Mouse (Mus musculus): ENCODE results near the gene Adgre5. TPM values are rescaled to one million over a fixed set of nuclear protein-coding genes. Genes with fewer than 3 reads are reported as not detected.

Gene Adgre5
- polyA plus RNA-seq, 1 experiment from 2014 or later, result 28.4 TPM

DNA sequence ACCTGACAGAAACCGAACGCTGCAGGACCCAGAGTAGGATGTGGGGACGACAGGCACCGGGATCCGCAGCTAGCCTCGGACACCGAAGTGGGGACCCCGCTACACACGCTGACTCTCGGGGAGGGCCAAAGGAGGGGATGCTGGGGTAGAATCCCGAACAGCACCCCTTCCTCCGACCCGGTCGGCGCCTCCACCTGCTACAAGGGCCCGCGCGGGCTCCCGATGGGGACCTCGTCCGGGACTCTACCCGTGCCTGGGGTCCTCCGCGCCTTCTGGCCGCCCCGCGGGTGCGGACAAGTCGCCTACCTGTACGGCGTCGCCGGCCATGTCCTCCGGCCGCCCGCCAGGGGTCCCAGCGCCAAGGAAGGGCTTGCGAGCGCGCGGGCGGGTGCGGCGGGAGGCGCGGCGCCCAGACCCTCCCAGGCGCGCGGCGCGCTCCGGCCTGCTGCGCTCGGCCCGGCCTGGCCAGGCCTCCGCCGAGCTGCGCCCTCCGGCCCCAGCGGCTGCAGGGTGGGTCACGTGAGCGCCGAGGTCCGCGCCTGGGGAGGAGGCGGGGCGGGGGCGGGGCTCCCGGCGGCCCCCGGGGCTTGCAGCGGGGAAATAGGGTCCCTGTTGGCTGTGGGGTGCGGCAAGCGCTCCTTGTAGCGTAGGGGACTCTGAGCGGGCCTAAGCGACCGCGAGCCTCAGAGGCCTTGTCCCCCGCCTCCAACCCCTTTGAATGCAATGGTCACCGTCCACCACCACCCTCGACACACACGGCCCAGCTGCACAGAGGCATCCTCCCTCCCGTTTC is 42.3 kb downstream of the Adgre5 start, which contains the start of gene Pkn1:
Pkn1 (minus strand) TSS at position 519 of the 793 bp plus-strand sequence.
- H3K4me3 ChIP-seq, result peak within 1 kb of the TSS; percentile 92
- H3K4me1 ChIP-seq, result peaks cover 58% of the 10 kb centered on the region
- peak within 1 kb of the TSS; percentile 79 for H3K27ac ChIP-seq (replicated peaks)
- H3K27me3 ChIP-seq (replicated peaks), result no peaks in the 10 kb centered on the region
- WGBS, result under 1% methylated on average over 69 of the region's 85 CpGs
- no peaks in the 10 kb centered on the region for H3K36me3 ChIP-seq
- H3K4me2 ChIP-seq, result peak within 1 kb of the TSS; percentile 98
- peak within 1 kb of the TSS; percentile 96 for H3K9ac ChIP-seq
- no peaks in the 10 kb centered on the region for H3K9me3 ChIP-seq
- ATAC-seq (ENCODE audit: extremely low read depth, insufficient number of reproducible peaks, low FRiP score, low TSS enrichment), result peak; percentile 88

GRCm38 (mm10) chr8:83698291-83698660 is 42.9 kb downstream of the Adgre5 start:
- Histone ChIP-seq H3K4me3 (peak overlapping the region; percentile 92), H3K27me3 (replicated peaks) (no peaks in the 10 kb centered on the region), H3K9me3 (no peaks in the 10 kb centered on the region), H3K27ac (replicated peaks) (peak overlapping the region; percentile 79), H3K4me1 (peaks cover 63% of the 10 kb centered on the region), H3K4me2 (peak overlapping the region; percentile 98), H3K9ac (peak overlapping the region; percentile 96), H3K36me3 (no peaks in the 10 kb centered on the region)
- 5% methylated on average over 15 of the region's 15 CpGs for whole genome bisulfite sequencing
- ATAC-seq (ENCODE audit: extremely low read depth, insufficient number of reproducible peaks, low FRiP score, low TSS enrichment), result no peak

DNA sequence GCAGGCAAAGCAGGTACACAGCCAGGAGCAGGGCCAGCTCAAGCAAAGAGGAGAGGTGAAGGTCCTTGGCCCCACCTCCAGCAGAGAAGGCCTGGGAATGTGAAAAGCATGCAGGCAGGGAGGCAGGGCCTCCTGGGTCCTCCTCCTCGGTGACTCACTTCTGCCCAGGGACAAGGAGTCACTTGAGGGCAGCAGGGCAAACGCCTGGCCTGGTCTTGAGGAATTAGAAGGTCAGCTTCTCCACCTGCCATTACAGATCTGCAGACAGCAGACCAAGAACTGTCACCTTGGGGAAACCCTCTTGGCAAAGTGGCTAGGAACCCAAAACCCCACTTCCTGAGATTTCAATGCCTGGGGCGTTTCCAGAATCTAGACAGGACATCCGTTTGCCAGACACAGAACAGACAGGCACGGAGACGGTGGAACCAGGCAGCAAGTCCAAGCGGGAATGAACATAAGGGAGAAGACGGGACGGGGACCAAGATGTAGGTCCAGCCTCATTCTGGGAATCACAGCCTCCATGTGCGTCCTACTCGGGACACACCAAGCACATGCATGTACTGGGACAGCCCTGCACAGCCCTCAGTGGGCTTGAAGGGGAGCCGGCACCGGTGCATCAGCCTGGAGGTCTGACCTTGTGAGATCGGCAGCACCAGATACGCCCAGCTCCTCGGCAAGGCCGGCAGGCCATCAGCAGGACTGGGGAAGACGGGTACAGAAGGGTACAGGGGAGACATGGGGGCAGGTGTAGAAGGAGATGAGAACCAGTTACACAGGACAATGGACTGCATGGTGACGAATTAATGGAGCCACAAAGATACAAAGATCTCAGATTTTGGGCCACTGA is 43.5 kb downstream of the Adgre5 start:
- H3K9me3 ChIP-seq, result no peaks in the 10 kb centered on the region
- H3K27ac ChIP-seq (replicated peaks), result peak overlapping the region; percentile 79
- ATAC-seq (ENCODE audit: extremely low read depth, insufficient number of reproducible peaks, low FRiP score, low TSS enrichment), result no peak
- H3K4me3 ChIP-seq, result peak overlapping the region; percentile 92
- H3K4me1 ChIP-seq, result peaks cover 63% of the 10 kb centered on the region
- H3K36me3 ChIP-seq, result peaks cover 3% of the 10 kb centered on the region
- H3K4me2 ChIP-seq, result peak overlapping the region; percentile 98
- H3K27me3 ChIP-seq (replicated peaks), result no peaks in the 10 kb centered on the region
- H3K9ac ChIP-seq, result peak overlapping the region; percentile 96
- 39% methylated on average over 19 of the region's 19 CpGs for WGBS

DNA sequence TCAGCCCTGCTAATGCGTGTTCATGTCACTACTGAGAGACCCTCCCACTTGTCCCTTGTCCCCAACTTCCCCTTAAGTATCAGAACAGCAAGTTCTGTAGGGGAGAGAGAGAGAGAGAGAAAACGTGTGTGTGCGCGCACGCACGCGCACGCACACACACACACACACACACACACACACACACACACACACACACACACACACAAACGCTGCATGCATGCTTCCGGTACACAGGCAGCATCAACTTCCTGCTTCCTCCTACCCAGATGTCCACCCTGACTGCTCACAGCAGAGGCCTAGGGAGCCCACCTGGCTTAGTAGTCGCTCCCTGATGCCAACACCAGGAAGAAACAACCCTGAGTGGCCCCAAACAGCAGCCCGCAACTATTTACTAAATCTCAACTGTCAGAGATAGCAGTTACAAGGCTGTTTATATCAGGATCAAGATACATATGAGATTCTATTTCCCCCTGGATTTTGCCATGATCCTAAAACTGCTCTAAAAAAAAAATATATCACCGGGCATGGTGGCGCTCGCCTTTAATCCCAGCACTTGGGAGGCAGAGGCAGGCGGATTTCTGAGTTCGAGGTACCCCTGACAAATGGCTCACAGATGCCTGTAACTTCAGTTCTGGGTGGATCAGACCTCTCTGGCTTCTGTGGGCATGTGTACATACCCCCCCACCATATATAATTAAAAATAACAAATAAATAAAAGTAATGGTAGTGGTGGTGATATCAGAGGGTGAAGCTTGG is 45.6 kb downstream of the Adgre5 start:
- no peak for ATAC-seq (ENCODE audit: extremely low read depth, insufficient number of reproducible peaks, low FRiP score, low TSS enrichment)
- Histone ChIP-seq H3K27me3 (replicated peaks) (no peaks in the 10 kb centered on the region), H3K4me2 (no peak overlapping the region), H3K4me1 (peaks cover 55% of the 10 kb centered on the region), H3K9ac (no peak overlapping the region), H3K9me3 (no peaks in the 10 kb centered on the region), H3K36me3 (peaks cover 23% of the 10 kb centered on the region), H3K4me3 (no peak overlapping the region), H3K27ac (replicated peaks) (no peak overlapping the region)
- WGBS, result 83% methylated on average over 14 of the region's 17 CpGs

- no peak overlapping the region for H3K9ac ChIP-seq
- peaks cover 46% of the 10 kb centered on the region for H3K4me1 ChIP-seq
- 78% methylated on average over 11 of the region's 11 CpGs for WGBS
These were observed 46.6 kb downstream of the Adgre5 start for GRCm38 (mm10) chr8:83694369-83695160.

DNA sequence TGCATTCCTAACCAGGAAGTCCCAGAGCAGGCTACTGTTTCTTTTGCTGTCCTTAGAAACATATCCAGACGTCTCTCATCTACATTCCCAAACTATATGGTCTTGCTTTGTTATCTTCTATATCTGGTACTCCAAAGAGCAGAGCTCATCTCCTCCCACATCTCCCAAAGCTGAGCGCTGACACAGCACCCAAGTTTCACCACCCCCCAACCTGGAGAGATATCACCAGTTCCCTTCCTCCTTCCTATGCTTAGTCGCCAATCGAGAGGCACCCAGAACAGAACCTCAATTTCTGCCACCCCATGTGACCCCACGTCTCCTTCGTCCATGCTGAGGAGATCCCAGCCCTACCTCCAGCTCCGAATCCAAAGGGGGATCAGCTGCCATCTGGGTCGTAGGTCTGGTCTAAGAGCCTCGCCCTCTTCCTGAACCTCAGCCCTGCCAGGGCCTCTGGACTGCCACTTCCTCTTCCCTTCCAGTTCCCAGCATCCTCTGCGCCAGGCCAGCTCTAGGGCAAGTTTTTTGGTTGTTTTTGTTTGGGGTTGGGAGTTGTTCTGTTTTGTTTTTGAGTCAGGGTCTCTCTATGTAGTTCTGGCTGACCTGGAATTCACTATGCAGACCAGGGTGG is 47.4 kb downstream of the Adgre5 start:
- Histone ChIP-seq H3K36me3 (peaks cover 38% of the 10 kb centered on the region), H3K4me2 (no peak overlapping the region), H3K4me1 (peaks cover 42% of the 10 kb centered on the region), H3K9me3 (no peaks in the 10 kb centered on the region), H3K4me3 (no peak overlapping the region), H3K9ac (no peak overlapping the region), H3K27me3 (replicated peaks) (no peaks in the 10 kb centered on the region), H3K27ac (replicated peaks) (no peak overlapping the region)
- 65% methylated on average over 10 of the region's 10 CpGs for WGBS
- ATAC-seq (ENCODE audit: extremely low read depth, insufficient number of reproducible peaks, low FRiP score, low TSS enrichment), result no peak

More at GRCm38 (mm10) chr8:83694369-83695160, 46.6 kb downstream of the Adgre5 start:
- Histone ChIP-seq H3K4me2 (no peak overlapping the region), H3K4me3 (no peak overlapping the region), H3K27me3 (replicated peaks) (no peaks in the 10 kb centered on the region), H3K36me3 (peaks cover 33% of the 10 kb centered on the region), H3K9me3 (no peaks in the 10 kb centered on the region), H3K27ac (replicated peaks) (no peak overlapping the region)
- no peak for ATAC-seq (ENCODE audit: extremely low read depth, insufficient number of reproducible peaks, low FRiP score, low TSS enrichment)

GRCm38 (mm10) chr8:83689264-83689663 is 51.9 kb downstream of the Adgre5 start:
- 82% methylated on average over 6 of the region's 6 CpGs for WGBS
- ATAC-seq (ENCODE audit: extremely low read depth, insufficient number of reproducible peaks, low FRiP score, low TSS enrichment), result no peak

DNA sequence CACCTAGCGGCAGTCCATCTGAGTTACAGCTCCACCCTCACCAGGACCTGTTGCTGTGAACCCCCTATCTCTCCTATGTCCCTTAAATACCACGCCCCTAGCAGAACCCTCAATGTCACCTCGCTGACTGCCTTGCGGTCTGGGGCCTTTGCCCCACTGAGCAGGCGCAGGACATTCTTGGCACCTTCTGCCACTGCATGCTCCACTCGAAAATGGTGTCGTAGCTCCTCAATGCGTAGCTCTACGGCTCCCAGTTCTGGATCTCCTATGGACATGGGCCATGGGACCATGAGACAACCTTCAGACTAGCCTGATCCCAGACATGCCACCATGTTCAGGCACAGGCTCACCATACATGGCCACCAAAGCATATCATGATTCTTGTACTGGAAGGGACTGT is 56.6 kb downstream of the Adgre5 start:
- no peak overlapping the region for H3K4me2 ChIP-seq
- 82% methylated on average over 9 of the region's 9 CpGs for WGBS
- no peak overlapping the region for H3K9ac ChIP-seq
- H3K4me3 ChIP-seq, result no peak overlapping the region
- H3K27ac ChIP-seq (replicated peaks), result no peak overlapping the region
- no peak for ATAC-seq (ENCODE audit: extremely low read depth, insufficient number of reproducible peaks, low FRiP score, low TSS enrichment)
- peaks cover 84% of the 10 kb centered on the region for H3K36me3 ChIP-seq
- no peaks in the 10 kb centered on the region for H3K9me3 ChIP-seq
- no peaks in the 10 kb centered on the region for H3K27me3 ChIP-seq (replicated peaks)
- peaks cover 22% of the 10 kb centered on the region for H3K4me1 ChIP-seq

More at GRCm38 (mm10) chr8:83689264-83689663, 51.9 kb downstream of the Adgre5 start:
- H3K4me1 ChIP-seq, result peaks cover 9% of the 10 kb centered on the region
- H3K27me3 ChIP-seq (replicated peaks), result no peaks in the 10 kb centered on the region
- no peak overlapping the region for H3K4me2 ChIP-seq
- H3K27ac ChIP-seq (replicated peaks), result no peak overlapping the region
- H3K9me3 ChIP-seq, result no peaks in the 10 kb centered on the region
- no peak overlapping the region for H3K4me3 ChIP-seq
- H3K36me3 ChIP-seq, result peaks cover 76% of the 10 kb centered on the region
- no peak overlapping the region for H3K9ac ChIP-seq

DNA sequence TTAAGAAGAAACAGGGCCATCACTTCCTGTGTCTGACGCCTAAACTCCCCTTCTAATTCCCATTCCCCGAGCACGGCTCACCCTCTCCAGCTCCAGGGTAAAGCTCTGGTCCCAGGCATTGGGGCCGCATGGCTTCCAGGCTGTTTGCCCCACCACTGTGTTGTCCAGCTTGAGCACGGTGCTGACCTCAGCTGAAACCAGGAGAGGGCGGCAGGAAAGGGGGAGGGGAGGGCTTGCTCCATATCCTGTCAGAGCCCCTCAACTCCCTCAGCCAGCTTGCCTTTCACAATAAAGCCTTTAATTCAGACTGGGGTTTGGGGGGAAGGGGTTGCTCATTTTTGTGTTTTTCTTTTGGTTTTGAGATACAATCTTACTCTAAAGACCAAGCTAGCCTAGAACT is 60.0 kb downstream of the Adgre5 start:
- no peak overlapping the region for H3K4me2 ChIP-seq
- H3K36me3 ChIP-seq, result peaks cover 93% of the 10 kb centered on the region
- peak overlapping the region; percentile 70 for H3K27ac ChIP-seq (replicated peaks)
- no peaks in the 10 kb centered on the region for H3K9me3 ChIP-seq
- H3K9ac ChIP-seq, result no peak overlapping the region
- H3K4me1 ChIP-seq, result peaks cover 22% of the 10 kb centered on the region
- H3K4me3 ChIP-seq, result no peak overlapping the region
- 13% methylated on average over 6 of the region's 6 CpGs for WGBS
- no peaks in the 10 kb centered on the region for H3K27me3 ChIP-seq (replicated peaks)
- ATAC-seq (ENCODE audit: extremely low read depth, insufficient number of reproducible peaks, low FRiP score, low TSS enrichment), result no peak

DNA sequence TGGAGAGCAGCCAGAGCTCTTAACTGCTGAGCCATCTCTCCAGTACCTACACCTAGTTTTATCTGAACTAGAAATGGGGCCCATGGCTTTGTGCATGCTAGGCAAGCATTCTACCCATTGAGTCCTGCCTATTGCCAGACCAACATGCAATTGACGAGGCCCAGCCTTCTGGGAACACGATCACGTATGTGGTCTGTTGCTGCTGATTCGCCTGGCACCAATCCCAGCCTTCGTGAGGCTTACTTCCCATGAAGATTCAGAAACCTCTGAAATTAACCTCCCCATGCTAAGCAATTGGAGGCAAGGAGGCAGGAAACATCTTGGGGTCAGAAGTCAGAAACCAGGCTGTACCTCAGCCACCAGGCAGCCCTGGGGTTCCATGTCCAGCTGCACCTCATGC is 60.5 kb downstream of the Adgre5 start:
- WGBS, result 67% methylated on average over 5 of the region's 5 CpGs
- Histone ChIP-seq H3K4me3 (no peak overlapping the region), H3K4me2 (no peak overlapping the region), H3K36me3 (peaks cover 93% of the 10 kb centered on the region), H3K27me3 (replicated peaks) (no peaks in the 10 kb centered on the region), H3K27ac (replicated peaks) (peak overlapping the region; percentile 70), H3K9me3 (no peaks in the 10 kb centered on the region), H3K9ac (no peak overlapping the region), H3K4me1 (peaks cover 22% of the 10 kb centered on the region)
- ATAC-seq (ENCODE audit: extremely low read depth, insufficient number of reproducible peaks, low FRiP score, low TSS enrichment), result no peak
